Mouse (Mus musculus) kidney, adult 8-10 months (tissue): ENCODE measurements around the gene Ctnna2.

Experiments used
- DNase-seq, 2 experiments: peaks; one replicate each; pipeline ENCODE4 v3.0.0; 2022

Gene Ctnna2

DNA sequence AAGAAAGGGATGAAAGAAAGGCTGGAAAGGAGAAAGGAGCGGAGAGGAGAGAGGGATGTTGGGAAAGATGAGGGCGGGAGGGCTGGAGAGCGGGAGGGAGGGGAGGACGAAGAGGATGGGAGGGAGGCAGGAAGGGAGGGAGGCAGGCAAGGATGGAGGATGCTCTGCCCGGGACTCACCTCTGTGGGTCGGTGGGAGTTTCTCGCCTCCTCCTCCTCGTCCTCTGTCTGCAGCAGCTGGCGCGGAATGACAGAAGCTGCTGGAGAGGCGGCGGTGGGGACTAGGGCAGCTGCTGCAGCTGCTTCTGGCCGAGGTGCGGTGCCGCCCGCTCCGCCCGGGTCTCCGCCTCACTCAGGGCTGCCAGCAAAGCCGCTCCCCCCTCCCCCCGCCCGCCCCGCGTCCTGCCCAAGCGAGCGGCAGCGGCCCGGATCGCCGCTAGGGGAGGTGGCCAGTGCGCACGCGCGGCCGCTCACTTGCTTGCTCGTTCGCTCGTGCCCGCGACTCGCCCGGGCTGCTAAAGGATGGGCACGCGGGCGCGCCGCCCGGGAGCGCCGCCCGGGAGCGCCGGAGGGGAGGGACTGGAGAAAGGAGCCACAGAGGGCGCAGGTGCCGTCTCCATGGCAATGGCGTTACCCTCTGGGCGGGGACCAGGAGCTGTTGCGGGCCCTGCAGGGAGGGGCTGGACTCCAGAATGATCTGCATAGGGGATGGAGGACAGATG lies at the start of gene Ctnna2:
Gene Ctnna2, minus strand, starts transcription at position 459 of the 721 bp plus-strand sequence.
- peak; percentile 36 to 50 for DNase-seq

DNA sequence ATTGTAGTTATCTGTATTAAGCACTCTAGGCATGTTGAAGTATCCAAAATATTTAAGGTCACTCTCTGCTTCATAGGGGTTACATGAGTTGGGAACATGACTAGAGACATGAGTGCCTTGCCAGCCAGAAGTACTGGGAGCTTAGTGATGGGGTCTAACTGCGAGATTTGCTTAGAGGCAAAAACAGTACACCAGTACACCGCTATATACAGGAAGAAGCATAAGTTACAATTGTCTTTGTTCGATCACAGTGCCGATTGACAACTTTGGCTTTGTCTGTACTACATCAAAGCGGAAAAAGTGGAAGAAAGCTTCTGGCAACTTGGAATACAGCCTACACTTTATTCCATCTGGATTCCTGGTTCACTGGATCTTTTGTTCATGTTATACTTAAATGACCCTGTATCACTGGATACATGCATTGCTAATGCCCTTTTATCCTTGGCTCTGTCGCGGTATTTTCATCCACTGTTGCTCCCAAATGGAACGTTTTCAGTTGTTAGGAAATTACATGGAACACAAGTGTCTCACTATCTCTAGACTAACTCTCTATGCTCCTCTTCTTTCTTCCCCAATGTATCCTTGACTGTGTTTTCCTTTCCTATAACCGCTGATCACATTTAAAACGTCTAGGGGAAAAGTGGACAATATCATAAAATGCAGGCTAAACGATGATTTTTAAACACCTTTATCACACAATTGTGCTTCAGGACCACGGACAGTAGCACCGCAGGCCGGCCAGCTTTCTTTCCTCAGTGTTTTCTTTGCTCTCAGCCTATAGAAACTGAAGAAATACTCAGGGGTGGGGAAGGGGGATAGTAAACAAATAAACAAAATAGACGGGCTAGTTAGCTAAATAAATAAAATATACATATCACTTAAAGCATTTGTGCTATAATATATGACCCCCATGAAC lies 896 bp upstream of the Ctnna2 start:
- no peak for DNase-seq

DNA sequence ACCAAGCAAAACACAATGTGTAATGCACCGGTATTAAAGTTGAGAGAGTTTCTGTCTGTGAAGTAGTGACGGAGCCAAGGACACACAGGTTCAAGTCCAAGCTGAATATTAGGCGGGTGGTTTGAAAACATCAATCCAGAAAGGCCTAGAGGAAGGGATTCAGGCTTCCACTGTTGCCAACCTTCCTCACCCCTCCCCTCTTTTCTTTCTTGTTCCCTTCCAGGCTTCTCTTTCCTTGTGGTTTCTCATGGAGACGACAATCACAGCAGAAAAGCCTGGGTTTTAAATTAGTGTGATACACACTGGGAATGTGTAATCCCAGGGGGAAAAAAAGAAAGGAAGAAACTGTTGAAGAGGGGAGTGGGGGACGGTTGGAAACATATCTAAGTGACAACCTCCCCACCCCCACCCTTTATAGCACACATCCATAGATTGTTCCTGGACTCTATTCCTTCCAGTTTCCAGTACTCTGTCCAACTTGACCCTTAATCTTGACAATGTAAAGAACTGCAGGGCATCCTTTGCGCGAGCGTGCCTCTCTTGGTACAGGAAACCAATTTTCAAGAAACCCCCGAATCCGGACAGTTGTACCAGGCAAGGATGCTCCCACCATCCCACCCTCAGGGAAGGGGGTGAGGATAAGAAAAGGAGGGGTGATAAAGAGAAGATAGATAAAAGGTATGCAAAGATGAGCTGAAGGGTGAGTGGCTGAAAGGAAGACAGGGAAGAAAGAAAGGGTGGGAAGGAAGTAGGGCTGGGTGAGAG lies 841 bp downstream of the Ctnna2 start:
- no peak for DNase-seq

DNA sequence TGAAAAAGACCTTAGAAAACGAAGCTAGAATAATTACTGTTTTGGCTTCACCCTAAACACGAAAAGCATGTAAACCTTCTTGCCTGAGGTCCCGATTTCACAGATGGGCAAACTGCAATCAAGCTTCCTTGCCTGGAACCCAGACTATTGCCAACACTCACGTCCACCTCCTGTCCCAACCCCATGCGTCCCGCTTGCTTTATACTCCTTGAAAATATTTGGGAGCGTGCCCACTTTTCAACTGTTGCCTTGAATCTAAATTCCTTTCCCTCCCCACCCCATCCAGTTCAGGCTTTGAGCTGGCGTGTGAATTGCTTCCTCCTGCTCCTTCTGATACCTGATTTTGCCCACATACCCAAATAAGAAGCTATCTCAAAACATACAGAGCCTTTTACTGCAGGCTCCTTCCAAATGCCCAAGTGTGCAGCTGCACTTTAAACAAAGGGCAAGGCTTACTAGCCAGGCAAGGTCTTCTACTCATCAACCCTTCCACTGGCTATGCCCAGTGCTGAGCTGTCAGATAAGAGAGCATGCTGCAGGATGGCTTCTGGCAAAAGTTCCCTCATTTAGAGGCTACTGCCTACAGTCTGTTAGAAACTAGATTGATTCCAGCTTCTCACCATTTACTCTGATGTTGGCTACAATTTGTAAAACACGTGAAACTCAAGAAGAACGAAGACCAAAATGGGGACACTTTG lies 8.8 kb downstream of the Ctnna2 start:
- DNase-seq, result no peak

DNA sequence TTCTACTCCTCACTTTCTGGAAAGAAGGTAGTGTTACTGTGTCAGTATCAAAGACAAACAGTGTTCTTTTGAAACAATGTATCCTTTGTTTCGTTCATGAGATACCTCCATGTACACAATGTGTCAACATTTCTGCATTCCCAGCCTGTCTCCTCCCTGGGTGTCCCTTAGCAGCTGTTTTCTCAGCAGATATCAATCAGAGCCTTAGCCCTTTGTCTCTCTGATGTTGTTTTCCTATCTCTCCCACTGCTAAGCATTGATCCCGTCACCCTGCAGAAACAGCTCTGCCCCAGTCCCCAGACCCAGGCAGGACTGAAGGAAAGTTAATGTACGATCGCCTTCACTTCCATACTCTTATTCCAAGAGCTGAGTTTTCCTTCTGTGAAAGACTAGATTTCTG lies 9.7 kb downstream of the Ctnna2 start:
- DNase-seq, result no peak

DNA sequence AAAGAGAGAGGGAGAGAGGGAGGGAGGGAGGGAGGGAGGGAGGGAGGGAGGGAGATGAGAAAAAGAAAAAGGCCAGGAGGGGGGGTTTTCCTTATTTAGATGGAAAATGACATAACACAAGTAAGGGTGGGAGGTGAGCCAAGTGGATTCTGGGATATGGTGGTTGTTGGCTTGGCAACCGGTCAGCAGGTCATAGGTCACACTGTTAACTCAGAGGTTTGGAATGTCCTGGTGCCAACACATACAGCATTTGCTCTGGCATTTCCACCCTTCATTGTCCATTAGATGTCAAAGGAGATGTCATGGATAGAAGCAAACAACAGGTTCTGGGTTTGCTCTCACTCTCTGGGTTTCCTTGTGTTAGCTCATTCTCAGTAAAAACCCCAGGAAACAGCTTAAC lies 17.5 kb downstream of the Ctnna2 start:
- no peak for DNase-seq

DNA sequence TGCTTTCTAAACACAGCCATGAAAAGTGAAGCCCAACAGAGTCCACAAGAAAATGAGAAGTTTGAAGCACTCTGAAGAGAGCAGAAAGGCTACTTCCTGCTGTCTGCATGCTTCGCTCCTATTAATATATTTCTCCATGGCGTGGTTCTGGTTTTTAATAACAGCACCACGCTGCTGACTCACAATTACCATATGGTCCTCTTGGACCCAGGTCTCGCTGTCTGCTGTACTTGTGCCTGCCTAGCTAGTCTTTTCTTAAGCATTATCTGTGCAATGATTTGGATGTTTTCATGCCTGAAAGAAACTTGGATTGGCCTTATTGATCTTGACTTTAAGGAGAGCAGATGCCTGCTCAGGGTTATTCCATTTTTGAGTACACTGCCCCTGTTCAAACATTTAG lies 28.2 kb downstream of the Ctnna2 start:
- no peak for DNase-seq

DNA sequence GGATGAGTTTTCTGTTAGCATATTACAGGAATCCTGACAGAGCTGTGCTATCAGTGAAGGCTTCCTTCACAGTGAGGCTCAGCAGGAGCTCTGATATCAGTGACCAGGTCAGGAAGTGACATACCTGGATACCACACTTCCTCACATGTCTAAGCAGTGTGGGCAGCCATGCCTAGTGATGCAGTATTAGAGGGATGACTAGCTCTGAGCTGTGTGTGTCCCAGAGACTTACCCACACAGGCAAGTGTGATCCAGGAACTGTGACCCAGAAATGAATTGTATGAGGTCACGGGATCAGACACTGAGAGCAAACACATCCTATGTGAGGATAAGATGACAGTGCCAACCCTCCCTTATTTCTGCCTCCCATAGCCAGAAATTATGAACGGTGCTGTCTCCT lies 28.8 kb downstream of the Ctnna2 start:
- no peak for DNase-seq

DNA sequence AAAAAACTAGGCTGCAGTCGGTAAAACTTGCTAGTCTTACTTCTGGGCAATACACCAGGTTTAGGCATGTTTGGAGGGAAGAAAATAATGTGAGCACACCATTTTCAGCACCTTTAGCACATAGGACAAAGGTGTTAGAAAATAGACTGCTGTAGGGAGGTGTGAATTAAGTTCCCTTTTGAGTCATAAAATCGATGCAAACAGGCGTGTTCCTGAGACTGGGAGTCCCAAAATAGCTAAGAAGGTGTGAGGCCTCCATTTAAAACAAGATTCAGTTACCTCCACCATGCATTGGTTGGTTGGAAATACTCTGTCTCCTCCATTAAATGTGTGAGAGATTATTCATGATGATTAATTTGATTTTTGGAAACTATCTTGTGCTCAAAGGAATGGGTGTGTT lies 50.1 kb downstream of the Ctnna2 start:
- no peak for DNase-seq

DNA sequence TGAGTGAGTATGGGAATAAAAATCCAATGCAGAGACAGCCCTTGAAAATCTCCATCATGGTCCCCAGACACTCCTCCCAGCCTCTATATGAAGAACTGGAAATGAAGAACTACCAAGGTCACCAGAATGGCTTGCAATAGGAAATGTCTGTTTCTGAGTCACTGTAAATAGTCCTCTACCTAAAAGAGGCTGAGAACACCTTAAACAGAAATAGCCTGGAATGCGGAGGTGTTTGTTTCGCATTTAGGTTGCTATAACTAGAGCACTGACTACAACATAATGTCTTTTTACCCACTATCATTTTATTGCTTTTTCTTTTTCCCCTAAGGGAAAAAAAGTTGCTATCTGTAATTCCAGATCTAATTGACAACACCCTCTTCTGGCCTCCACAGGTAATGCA lies 106.3 kb downstream of the Ctnna2 start:
- no peak for DNase-seq

DNA sequence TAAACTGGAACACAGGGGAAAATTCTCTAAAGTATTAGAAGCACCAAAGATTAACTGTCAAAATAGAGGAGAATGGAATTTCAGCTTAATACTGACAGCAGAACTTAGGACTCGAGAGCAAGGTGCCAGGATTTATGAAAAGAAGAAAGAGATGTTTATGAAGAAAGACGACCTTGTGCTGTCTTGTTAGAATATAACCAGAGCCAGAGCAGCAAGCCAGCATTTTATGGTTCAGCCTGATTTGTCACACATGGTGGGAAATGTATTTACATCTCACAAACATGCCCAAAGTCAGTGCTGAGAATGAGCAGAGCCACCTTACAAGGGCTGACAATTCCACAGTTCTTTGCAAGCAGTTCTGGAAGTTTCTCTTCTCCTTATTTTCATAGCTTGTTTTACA lies 110.2 kb downstream of the Ctnna2 start:
- no peak for DNase-seq

DNA sequence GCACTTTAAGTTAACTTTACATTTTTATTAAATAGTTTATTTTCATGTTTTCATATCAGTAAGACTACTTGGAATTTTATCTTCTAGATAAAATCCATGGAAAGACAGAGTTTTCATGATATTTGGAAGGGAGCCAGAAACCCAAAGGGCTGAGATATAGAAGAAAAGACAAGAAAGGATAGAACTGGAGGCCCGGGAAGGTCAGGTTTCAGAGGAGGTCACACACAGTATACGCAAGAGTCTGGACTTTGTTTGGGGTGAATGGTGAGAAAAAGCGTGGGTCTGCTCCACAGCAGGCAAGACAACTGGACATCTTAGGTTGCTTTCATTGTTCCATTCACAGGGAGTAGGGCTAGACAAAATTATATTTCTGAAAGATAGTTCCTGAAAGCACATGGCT lies 111.4 kb downstream of the Ctnna2 start:
- no peak for DNase-seq

DNA sequence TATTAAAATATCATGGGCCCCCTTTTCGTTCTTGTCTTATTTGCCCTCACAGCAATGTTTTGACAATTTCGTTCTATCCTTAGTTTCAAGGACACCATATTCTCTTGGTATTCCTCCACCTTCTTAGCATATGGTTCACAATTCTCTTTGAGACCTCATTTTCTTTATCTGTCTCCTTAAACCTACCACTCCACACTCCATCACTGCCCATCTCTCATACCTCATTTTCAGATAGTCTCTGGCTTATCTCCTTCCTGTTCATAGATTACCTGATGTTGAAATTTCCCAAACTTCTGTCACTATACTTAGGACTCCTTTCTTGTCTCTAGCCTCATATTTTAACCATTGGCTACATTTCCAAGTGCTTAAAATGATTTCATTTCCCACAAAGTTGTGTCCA lies 116.1 kb downstream of the Ctnna2 start:
- DNase-seq, result no peak

DNA sequence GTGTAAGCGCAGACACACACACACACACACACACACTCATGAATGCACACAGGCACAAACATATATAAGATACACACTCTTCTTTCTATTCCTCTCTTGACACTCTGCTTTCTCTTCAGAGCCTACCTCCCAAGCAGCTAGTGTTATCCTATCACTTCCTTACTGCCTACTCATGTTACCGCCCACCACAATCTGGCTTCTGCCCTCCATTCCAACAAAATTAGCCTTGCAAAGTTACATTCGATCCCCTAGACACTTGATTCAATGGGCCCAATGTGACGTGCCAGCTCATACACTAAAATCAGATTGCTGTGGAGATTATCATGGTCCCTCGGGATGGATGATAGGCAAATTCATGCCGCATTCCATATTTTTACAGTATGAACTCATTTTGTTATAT lies 116.7 kb downstream of the Ctnna2 start:
- DNase-seq, result no peak

DNA sequence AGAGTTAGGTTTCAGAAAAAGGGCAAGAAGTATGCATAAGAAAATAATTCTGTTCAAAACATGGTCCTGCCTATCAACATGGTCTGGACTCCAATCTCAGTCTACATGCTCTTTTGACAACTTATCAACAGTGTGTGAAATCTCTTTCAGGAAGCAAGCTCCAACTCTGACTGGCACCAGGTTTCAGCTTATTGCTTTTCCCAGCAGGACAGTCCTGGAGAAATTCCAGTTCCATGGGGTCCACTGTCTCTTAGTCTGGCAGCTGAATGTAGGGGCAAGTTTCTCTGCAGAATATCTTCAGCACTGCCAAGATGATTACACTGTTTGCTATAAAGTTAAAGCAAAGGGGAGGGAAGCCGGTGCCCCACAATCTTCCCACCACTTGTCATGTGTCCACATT lies 130.1 kb downstream of the Ctnna2 start:
- no peak for DNase-seq

DNA sequence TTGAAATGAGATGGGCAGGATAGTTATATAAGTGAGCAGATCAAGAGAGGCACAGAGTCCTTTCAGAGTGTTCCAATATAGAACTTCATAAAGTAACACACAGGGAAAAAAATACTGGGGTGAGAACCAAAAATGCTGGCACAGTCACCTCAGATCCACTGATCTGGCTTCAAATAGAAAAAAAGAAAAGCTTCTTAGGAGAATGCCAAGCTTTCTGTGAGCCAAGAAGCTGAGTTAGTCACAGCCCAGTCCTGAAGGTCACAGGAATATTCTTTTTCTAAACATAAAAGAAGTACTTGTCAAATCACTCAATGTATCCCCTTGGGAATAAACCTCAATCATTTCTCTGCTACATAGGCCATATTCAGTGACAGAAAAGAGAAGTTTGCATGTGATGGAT lies 130.7 kb downstream of the Ctnna2 start:
- DNase-seq, result no peak

DNA sequence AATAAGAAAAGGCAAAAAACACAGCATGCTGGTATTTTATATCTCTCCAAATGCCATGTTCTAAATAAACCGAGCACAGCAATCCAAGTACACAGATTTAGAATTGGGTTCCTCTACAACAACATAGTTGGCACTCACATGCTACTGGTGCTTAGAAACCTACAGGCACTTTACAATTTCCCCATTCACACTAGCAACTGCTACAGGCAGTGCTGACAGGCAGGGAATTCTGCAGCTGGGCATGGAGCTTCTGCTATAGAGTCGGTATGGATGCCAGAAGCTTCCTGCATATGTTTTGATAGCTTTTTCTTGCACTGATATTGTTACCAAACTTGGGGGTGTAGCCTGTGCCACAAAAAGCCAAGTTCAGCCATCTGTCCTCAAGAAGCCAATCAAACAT lies 131.8 kb downstream of the Ctnna2 start:
- no peak for DNase-seq

DNA sequence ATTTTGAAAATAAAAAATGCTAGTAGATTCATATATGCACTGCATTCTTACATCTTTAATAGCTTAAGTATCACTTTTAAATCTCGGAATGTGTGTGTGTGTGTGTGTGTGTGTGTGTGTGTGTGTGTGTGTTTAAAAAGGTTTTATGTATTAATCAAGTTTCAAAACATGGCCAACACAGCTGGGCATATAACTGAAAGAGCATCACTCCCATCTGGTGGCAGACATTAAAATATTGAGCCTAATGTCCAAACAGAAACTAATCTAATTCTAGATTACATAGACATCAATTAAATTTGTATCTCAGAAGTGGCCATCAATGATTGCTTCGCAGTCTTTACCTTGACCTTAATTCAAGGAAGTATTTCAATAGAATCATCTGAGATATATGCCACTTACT lies 140.4 kb downstream of the Ctnna2 start:
- DNase-seq, result no peak

DNA sequence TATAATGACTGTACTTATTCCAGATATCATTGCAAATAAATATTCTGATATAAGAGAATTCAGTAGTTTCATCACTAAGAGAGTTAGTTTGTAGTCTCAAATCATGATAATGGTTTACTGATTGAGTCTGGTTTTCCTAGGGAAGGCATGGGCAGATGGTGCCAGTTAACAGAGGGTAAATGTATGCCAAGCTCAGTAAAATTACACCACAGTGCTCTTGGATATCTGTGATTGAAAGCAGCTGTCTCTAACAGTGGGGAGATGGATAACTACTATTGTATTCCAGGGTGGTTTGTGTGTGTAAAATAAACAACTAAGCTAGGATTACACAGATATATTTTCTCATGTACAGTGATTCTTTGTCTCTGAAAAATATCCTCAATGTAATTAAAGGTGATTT lies 140.8 kb downstream of the Ctnna2 start:
- DNase-seq, result no peak

DNA sequence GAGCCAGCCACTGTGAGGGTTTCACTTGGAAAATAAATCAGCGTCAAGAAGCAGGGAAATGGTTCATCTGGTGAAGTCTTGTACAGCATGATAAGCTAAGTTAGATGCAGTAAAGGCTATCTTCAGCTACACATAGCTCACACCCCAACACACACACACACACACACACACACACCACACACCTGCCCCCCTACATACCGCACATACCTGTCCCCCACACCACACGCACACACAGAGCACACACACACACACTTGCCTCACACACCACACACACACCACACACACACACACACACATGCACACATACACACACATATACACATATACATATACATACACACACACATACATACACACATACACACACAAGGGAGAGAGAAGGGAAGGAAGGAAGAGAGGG lies 142.0 kb downstream of the Ctnna2 start:
- DNase-seq, result no peak

DNA sequence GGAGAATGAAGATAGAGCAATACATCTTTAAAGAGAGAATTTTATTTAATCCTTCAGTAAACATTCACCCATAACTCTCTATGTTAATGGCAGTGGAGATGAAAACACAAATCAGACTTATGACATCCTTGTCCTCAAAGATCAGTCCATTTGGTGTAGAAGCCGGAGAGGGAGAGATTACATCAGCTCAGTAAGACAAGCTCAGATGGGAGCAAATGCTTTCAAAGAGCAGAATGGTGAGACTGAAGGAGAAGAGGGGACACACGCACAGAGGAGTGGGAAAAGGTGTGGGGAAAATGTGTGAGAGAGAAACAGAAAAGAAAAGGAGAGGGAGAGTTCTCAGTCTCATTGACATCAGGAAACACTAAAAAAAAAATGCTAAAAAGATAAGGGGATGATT lies 144.8 kb downstream of the Ctnna2 start:
- DNase-seq, result no peak

DNA sequence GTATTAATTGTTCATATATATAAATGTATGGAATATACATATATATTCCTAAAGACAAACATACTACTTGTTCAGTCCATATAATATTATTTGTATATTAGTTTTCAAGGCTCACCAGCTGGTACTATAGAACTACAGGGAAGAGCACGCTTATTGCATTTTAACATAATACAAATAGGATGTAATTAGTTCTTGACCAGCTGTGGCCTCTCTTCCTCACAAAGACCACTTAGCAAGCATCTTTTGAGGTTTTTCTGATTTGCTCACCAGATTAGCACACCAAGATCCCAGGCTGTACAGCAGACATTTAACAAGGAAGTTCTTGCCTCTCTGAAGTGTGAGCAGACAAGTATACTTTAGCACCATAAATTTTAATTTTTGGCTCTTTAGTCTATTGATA lies 152.0 kb downstream of the Ctnna2 start:
- no peak for DNase-seq

DNA sequence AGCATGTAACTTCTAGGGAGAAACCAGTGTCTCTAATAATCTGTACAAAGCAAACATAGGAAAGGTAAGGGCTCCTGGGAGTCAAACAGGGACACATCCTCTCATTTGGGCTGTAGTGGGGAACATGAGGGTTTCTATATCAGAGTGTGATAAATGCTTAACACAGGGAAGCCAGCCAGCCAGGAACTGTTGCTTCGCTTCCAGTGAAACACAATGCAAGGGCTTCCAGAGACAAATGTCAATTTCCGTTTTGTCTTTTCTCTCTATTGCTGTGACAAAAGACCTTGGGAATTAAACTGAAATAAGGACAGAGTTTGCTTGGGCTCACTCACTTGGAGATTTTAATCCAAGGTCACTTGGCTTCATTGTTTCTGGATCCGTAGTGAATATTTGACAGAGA lies 162.4 kb downstream of the Ctnna2 start:
- no peak for DNase-seq
